Mouse (Mus musculus) ES-Bruce4 (cell line): ENCODE data around the gene Dmrtc1b.
"Not testable (repeated sequence)": the region's sequence is repeated elsewhere in the genome, so short reads cannot be mapped to it uniquely, and the experiment has no call there.

Experiments used
- CTCF ChIP-seq: IDR thresholded peaks from one replicate; pipeline ENCODE4 v1.8.1; 2011; ENCODE audit warnings: low read depth, low read length
- EP300 ChIP-seq: IDR thresholded peaks from 2 replicates; pipeline ENCODE4 v1.6.1; 2011; ENCODE audit warnings: low read depth, low read length; ENCODE audit not compliant: insufficient read depth
- POLR2A ChIP-seq: IDR thresholded peaks from one replicate; pipeline ENCODE4 v1.8.1; 2011; ENCODE audit warnings: low read length; ENCODE audit not compliant: insufficient read depth

DNA sequence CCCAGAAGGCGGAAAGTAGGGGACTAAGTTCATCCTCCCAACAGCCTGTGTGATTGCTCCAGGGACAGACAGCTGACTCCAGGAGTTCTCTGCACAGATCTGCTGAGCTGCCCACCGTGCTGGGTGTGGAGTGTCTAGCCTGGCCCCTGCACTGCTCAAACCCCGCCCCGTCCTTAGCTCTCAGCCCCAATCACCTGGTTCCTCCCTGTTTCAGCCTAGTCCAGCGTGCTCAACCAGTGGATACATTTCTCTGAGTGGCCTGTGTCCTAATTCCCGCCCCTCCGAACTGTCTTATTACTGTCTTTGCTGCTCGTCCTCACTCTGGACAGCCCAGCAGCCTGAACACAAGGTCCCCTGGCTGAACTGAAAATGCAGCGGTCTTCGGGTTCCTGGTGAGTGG, at the start of gene Dmrtc1b, which contains the start of gene Gm9112:
- not testable (repeated sequence) for TF ChIP-seq CTCF, POLR2A, EP300
